Mouse (Mus musculus): ENCODE data around the gene Kctd11.

- TF ChIP-seq CTCF (IDR thresholded peaks at IDR 0.05; ENCODE audit: borderline replicate concordance, control insufficient read depth, extremely low read depth, insufficient read depth, low read length, poor library complexity) (no peak), POLR2A (IDR thresholded peaks at IDR 0.05; ENCODE audit: control insufficient read depth, extremely low read depth, insufficient read depth, low read length, poor library complexity) (no peak)
These were observed 43.6 kb downstream of the Kctd11 start, which contains the start of gene Nlgn2 for GRCm38 (mm10) chr11:69837604-69837951.

All from thymus, adult 2 months (tissue).